Mouse (Mus musculus): ENCODE data around the gene Il1r1. TPM values are rescaled to one million over a fixed set of nuclear protein-coding genes. Genes with fewer than 3 reads are reported as not detected.

Il1r1 gene
- polyA plus RNA-seq, 1 experiment from 2014 or later, result 22.0 TPM

DNA sequence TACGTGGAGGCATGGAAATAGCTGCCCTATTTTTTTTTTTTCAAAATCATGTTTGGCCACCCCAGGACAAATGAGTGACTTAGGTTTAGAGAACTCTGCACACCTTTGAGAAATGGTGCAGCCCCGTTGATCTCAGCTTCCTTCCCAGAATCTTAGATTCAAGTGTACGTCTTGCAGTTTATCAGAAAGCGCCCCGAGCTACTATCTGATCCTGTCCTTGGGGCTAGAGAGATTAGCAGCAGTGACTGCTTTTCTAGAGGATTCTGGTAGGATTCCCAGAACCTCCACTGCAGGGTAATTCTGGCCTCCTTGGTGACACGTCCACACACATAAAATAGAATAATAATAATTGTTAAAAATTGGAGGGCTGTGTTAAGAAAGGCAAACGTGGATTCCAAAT is 136.1 kb downstream of the Il1r1 start:
- H3K9ac ChIP-seq (ENCODE audit: low read depth, low read length), result no peak overlapping the region
- WGBS, result 63% methylated on average over 7 of the region's 7 CpGs
- peaks cover 15% of the 10 kb centered on the region for H3K4me1 ChIP-seq (replicated peaks; ENCODE audit: control insufficient read depth, insufficient read depth, low read length)
- no peak overlapping the region for H3K27ac ChIP-seq (ENCODE audit: low read depth, low read length)
- DNase-seq (ENCODE audit: low spot score) (no peak), ATAC-seq (replicated peaks; ENCODE audit: low FRiP score) (no peak)
- H3K36me3 ChIP-seq (ENCODE audit: control insufficient read depth, insufficient read depth, low read length), result no peaks in the 10 kb centered on the region
- no peak overlapping the region for H3K4me2 ChIP-seq
- no peaks in the 10 kb centered on the region for H3K27me3 ChIP-seq (replicated peaks; ENCODE audit: control insufficient read depth, insufficient read depth, low read length)
- no peak overlapping the region for H3K4me3 ChIP-seq (ENCODE audit: low read depth, low read length)
- H3K9me3 ChIP-seq (ENCODE audit: control insufficient read depth, low read length), result no peaks in the 10 kb centered on the region

DNA sequence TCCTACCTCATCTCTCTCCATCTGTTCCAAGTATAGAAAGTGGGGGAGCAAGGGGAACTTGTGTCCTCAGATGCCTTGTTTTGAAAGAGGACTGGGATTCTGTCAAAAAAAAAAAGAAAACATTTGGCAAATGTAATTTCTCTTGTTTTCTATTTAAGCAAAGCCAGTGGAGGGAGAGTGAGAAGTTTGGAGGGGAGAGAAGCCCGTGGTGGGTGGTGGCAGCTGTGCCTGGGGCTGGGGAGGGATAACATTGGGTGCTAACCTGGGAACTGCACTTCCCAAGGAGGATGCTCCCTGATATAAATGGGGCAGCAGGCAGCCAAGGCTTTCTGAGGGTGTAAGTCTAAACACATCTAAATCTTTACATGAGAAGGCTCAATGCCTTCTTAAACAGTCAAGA is 136.7 kb downstream of the Il1r1 start:
- Histone ChIP-seq H3K9ac (ENCODE audit: low read depth, low read length) (no peak overlapping the region), H3K9me3 (ENCODE audit: control insufficient read depth, low read length) (no peaks in the 10 kb centered on the region), H3K27ac (ENCODE audit: low read depth, low read length) (no peak overlapping the region), H3K4me3 (ENCODE audit: low read depth, low read length) (no peak overlapping the region), H3K4me2 (no peak overlapping the region), H3K27me3 (replicated peaks; ENCODE audit: control insufficient read depth, insufficient read depth, low read length) (no peaks in the 10 kb centered on the region), H3K36me3 (ENCODE audit: control insufficient read depth, insufficient read depth, low read length) (no peaks in the 10 kb centered on the region), H3K4me1 (replicated peaks; ENCODE audit: control insufficient read depth, insufficient read depth, low read length) (peaks cover 13% of the 10 kb centered on the region; the same call in 1 of the 2 replicates)
- no peak for ATAC-seq (replicated peaks; ENCODE audit: low FRiP score)
- no peak for DNase-seq (ENCODE audit: low spot score)
- 52% methylated on average over 1 of the region's 1 CpGs for WGBS

DNA sequence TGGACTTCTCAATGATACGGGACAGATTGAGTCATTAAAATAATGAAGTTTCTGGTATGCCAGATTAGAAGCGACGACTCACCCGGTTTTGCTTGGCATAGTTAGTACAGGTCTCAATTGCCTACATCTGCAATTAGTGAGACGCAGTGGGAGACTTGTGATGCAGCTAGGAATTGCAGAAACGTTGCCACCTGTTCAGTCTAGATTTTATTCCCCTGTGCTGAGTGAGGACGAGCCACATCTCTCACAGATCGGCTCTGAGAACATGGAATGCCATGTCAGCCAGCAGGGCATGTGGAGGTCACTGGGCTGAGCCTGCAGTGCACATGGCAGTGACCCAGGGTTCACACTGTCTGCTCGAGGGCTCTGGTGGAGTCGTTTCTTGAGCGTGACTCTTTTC is 137.9 kb downstream of the Il1r1 start:
- no peaks in the 10 kb centered on the region for H3K36me3 ChIP-seq (ENCODE audit: control insufficient read depth, insufficient read depth, low read length)
- no peak overlapping the region for H3K27ac ChIP-seq (ENCODE audit: low read depth, low read length)
- H3K4me3 ChIP-seq (ENCODE audit: low read depth, low read length), result no peak overlapping the region
- ATAC-seq (replicated peaks; ENCODE audit: low FRiP score) (no peak), DNase-seq (ENCODE audit: low spot score) (no peak)
- peaks cover 13% of the 10 kb centered on the region; the same call in 1 of the 2 replicates for H3K4me1 ChIP-seq (replicated peaks; ENCODE audit: control insufficient read depth, insufficient read depth, low read length)
- 76% methylated on average over 11 of the region's 11 CpGs for WGBS
- no peak overlapping the region for H3K9ac ChIP-seq (ENCODE audit: low read depth, low read length)
- no peak overlapping the region for H3K4me2 ChIP-seq
- no peaks in the 10 kb centered on the region for H3K27me3 ChIP-seq (replicated peaks; ENCODE audit: control insufficient read depth, insufficient read depth, low read length)
- no peaks in the 10 kb centered on the region for H3K9me3 ChIP-seq (ENCODE audit: control insufficient read depth, low read length)

Other genes starting within 250 kb of the Il1r1 start
- 0.38 and 0.53 TPM in 2 replicates for gene Il1r2, start 151.0 kb upstream of the Il1r1 start, polyA plus RNA-seq (2014; fragmentation: Nextera tagmentation; extraction: Ambion mirVana)
- 1.7 TPM in 2 replicates for gene Il1rl2, start 99.5 kb downstream of the Il1r1 start, polyA plus RNA-seq (2014; fragmentation: Nextera tagmentation; extraction: Ambion mirVana)
- 1.7 and 2.3 TPM in 2 replicates for gene Il1rl1, start 204.5 kb downstream of the Il1r1 start, polyA plus RNA-seq (2014; fragmentation: Nextera tagmentation; extraction: Ambion mirVana)
- 0.10 TPM in 1 of 2 replicates, not detected in the other for gene Il18r1, start 240.5 kb downstream of the Il1r1 start, polyA plus RNA-seq (2014; fragmentation: Nextera tagmentation; extraction: Ambion mirVana)